Mouse (Mus musculus) MEL (cell line): ENCODE measurements at regions not wholly inside any gene's neighbourhood (a gene's known extent, or its start where the extent isn't known, plus 50 kb on each side); places are given as distances from the start of the nearest gene placed in this dataset.

Experiments
- CHD2 ChIP-seq: IDR thresholded peaks from 2 replicates; pipeline ENCODE4 v1.6.1; 2011; ENCODE audit warnings: low read length, improper control_type of control experiment
- CTCF ChIP-seq, 3 experiments: IDR thresholded peaks in 2 of 3; conservative IDR thresholded peaks in 1 of 3; 2 replicates each; pipeline ENCODE4 v1.5.1; 2011 to 2012; ENCODE audit warnings: low read length in 3 of 3, low read depth in 2 of 3, mild to moderate bottlenecking in 2 of 3, improper control_type of control experiment in 1 of 3, inconsistent platforms in 1 of 3, mixed read lengths in 1 of 3, moderate library complexity in 1 of 3; ENCODE audit not compliant: control insufficient read depth in 1 of 3, insufficient read depth in 1 of 3, poor library complexity in 1 of 3, severe bottlenecking in 1 of 3
- HCFC1 ChIP-seq: IDR thresholded peaks from 2 replicates; pipeline ENCODE4 v1.6.1; 2012; ENCODE audit warnings: low read depth, mild to moderate bottlenecking, inconsistent platforms, low read length, improper control_type of control experiment, moderate library complexity
- MXI1 ChIP-seq: IDR thresholded peaks from 2 replicates; pipeline ENCODE4 v1.6.1; 2011; ENCODE audit warnings: mild to moderate bottlenecking, low read depth, low read length, improper control_type of control experiment
- SIN3A ChIP-seq: IDR thresholded peaks from 2 replicates; pipeline ENCODE4 v1.6.1; 2012; ENCODE audit warnings: low read length, improper control_type of control experiment, inconsistent platforms
- SMC3 ChIP-seq: IDR thresholded peaks from 2 replicates; pipeline ENCODE4 v1.6.1; 2011; ENCODE audit warnings: low read depth, low read length, improper control_type of control experiment
- TAL1 ChIP-seq: IDR thresholded peaks from 2 replicates; pipeline ENCODE4 v1.6.1; 2012; ENCODE audit warnings: mild to moderate bottlenecking, inconsistent platforms, low read length, moderate library complexity, mixed read lengths
- ZC3H11A ChIP-seq: IDR thresholded peaks from 2 replicates; pipeline ENCODE4 v1.6.1; 2012; ENCODE audit warnings: low read depth, mild to moderate bottlenecking, inconsistent platforms, low read length, improper control_type of control experiment

DNA sequence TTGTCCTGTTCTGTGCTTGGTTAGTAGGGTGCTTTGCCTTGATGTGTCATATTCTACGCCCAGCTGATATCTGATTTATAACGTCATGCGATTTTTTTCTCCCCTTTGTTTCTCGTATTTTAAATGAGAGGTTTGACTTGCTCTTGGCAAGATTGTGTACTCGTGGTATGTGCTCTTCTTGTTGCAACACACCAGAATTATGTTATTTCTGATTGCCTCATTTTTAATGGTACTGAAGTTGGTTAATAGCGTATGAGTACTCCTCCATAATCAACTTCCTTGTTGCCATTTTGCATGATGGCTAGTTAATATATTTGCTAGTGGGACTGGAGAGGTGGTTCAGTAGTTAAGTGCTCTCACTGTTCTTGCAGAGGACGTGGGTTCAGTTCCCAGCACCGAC, 180.1 kb upstream of the Cdkn2b start:
- TF ChIP-seq CTCF (IDR thresholded peaks at IDR 0.05 in 2 of 3, conservative IDR thresholded peaks at IDR 0.05 in 1 of 3; ENCODE audit: control insufficient read depth in 1 of 3, insufficient read depth in 1 of 3, low read depth in 2 of 3, low read length in 3 of 3, poor library complexity in 1 of 3, severe bottlenecking in 1 of 3) (no peak), HCFC1 (no peak), ZC3H11A (no peak), CHD2 (no peak), SIN3A (no peak), TAL1 (no peak), MXI1 (no peak), SMC3 (no peak)
